Mouse (Mus musculus): ENCODE measurements around the gene Gm49354. TPM values are rescaled to one million over a fixed set of nuclear protein-coding genes. Genes with fewer than 3 reads are reported as not detected.
"Not testable (repeated sequence)": the region's sequence is repeated elsewhere in the genome, so short reads cannot be mapped to it uniquely, and the experiment has no call there.

The Gm49354 gene
- polyA plus RNA-seq, 1 experiment from 2014 or later: not detected

DNA sequence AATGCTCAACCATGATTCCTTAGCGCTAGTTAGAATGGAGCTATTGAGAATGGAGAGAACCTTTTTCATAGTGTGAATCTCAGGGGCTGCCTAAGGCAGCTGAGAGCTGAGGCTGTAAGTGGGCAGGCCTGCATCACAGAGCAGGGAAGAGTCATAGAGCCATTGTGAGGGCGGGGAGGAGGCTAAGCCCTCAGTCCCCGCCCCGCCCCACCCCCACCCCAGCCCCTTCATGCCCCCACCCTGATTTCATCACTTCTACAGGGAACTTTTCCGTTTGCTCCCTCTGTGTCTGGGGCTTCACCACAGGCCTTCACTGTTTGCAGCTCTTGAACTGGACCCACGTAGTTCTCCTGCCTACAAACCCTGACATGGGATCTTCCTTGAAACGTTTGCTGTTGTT lies 50.4 kb downstream of the Gm49354 start, which contains the start of gene Spata31d1d:
TSS of gene Spata31d1d (minus strand) at position 101 of the 400 bp plus-strand sequence.
- 0 out of 2 replicates have a peak, but pooled peaks cover 3% of the 10 kb centered on the region for H3K4me1 ChIP-seq
- H3K4me2 ChIP-seq: no peak within 1 kb of the TSS
- ATAC-seq (ENCODE audit: insufficient read depth, low FRiP score, low read depth): no peak
- no peaks in the 10 kb centered on the region; the same call in 1 of the 2 replicates for H3K27me3 ChIP-seq (replicated peaks)
- no peak within 1 kb of the TSS for H3K27ac ChIP-seq
- no peak within 1 kb of the TSS for H3K9ac ChIP-seq
- WGBS: 49% methylated on average over 7 of the region's 7 CpGs
- no peak within 1 kb of the TSS for H3K4me3 ChIP-seq (replicated peaks)
- H3K9me3 ChIP-seq: no peaks in the 10 kb centered on the region
- no peaks in the 10 kb centered on the region for H3K36me3 ChIP-seq

DNA sequence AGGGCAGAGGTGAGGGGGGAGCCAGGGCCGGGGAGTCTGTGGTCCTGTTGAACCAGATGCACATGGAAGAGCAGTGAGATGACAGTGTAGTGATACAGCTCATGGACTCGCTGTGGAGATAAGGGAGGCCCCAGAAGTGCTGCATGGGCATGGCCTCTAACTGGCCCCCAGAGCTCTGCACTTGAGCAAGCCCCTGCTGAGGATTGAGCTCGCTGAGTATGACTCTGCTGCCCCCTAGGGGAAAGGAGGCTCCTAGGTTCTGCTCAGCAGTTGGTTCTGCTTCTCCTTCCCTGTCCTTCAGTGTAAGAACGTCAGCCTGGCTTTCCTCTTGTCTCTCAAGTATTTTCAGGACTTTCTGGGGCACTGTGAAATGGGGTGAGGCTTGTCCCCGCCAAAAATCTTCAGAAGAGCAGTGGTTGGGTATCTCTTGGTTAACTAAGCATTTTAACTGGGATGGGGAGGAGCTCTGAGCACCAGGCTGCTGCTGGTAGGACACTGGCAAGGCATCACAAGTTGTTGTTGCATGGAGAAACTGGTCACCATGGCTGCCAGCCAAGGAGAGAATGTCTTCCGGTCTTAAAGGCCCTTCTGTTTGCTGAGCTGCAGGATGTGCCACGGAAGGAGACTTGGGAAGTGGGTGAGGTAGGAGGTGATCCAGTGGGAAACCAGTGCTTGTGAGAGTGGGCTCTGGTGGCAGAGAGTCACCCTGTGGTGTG lies 53.5 kb downstream of the Gm49354 start:
- ATAC-seq (ENCODE audit: insufficient read depth, low FRiP score, low read depth): peak; percentile 78
- 0 out of 2 replicates have a peak, but pooled peaks cover 3% of the 10 kb centered on the region for H3K4me1 ChIP-seq
- H3K27ac ChIP-seq: no peak overlapping the region
- no peak overlapping the region for H3K4me2 ChIP-seq
- no peak overlapping the region for H3K9ac ChIP-seq
- no peaks in the 10 kb centered on the region for H3K36me3 ChIP-seq
- 24% methylated on average over 7 of the region's 7 CpGs for WGBS
- no peaks in the 10 kb centered on the region; the same call in 1 of the 2 replicates for H3K27me3 ChIP-seq (replicated peaks)
- H3K4me3 ChIP-seq (replicated peaks): no peak overlapping the region
- no peaks in the 10 kb centered on the region for H3K9me3 ChIP-seq

DNA sequence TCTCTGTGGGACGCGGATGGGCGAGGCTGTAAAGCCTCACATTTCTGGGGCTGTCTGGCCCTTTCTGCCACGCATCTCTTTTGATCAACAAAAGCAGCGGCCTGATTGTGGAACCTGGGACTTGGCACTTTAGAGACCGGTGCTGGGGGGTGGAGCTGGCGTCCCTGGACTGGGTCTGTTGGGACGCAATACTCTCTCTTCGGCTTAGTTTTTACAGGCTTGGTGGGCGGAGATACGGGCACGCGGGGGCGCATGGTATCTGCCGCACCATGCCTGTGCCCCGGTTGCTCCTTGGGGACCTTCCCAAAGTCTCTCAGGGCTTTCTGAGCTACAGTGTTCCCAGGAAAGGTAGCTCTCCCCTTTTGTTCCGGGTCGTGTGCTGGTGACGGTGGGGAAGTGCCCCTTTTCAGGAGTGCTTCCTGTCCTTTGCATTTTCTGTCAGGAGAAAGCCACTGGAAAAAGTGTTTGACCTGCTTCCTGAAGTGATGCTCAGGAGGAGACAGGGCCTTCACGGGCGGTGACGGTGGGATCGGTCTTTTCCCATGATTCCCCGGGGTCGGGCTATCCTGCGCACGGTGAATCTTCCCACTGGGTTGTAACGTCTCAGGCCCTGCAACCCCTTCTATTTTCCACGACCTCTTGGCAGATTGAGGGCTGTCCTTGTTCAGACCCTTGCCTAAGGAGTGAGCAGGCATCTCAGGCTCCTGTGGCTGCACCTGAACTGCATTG lies 55.7 kb downstream of the Gm49354 start:
- 26% methylated on average over 29 of the region's 29 CpGs for WGBS
- no peak overlapping the region for H3K4me3 ChIP-seq (replicated peaks)
- no peaks in the 10 kb centered on the region for H3K9me3 ChIP-seq
- H3K27me3 ChIP-seq (replicated peaks): no peaks in the 10 kb centered on the region; the same call in 1 of the 2 replicates
- H3K4me2 ChIP-seq: peak overlapping the region; percentile 33
- no peak for ATAC-seq (ENCODE audit: insufficient read depth, low FRiP score, low read depth)
- H3K4me1 ChIP-seq: 0 out of 2 replicates have a peak, but pooled peaks cover 3% of the 10 kb centered on the region
- H3K36me3 ChIP-seq: no peaks in the 10 kb centered on the region
- no peak overlapping the region for H3K27ac ChIP-seq
- H3K9ac ChIP-seq: no peak overlapping the region

DNA sequence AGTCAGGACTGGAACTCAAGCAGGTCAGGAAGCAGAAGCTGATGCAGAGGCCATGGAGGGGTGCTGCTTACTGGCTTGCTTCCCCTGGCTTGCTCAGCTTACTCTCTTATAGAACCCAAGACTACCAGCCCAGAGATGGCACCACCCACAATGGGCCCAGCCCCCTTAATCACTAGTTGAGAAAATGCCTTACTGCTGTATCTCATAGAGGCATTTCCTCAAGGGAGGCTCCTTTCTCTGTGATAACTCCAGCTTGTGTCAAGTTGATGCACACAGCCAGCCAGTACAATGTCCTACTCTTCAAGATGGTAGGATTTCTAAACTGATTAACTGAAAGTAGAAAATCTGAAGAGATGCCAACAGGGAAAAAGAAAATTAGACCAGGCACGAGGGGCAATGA lies 60.0 kb downstream of the Gm49354 start:
- not testable (repeated sequence) for H3K27me3 ChIP-seq (replicated peaks); H3K27ac ChIP-seq; H3K4me1 ChIP-seq; H3K9ac ChIP-seq; ATAC-seq (ENCODE audit: insufficient read depth, low FRiP score, low read depth); H3K9me3 ChIP-seq; H3K36me3 ChIP-seq; H3K4me3 ChIP-seq (replicated peaks); H3K4me2 ChIP-seq
- WGBS: 75% methylated on average over 1 of the region's 1 CpGs

DNA sequence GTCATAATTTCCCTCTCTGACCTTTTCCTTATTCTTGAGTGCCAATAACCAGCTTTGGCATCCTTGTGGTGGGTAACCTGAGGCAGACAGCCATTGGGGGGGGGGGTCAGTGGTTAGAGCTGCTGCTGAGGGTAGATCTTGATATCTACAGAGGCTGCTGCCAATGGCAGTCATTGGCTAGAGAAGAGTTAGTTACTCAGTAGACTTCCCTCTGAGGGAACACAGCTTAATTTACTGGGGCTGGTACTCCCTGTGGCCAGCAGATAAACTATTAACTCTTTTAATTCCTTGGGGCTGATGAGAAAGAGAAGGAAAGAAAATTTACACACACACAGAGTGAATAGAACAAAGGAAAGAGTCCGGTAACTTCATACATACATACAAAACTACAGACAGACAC lies 62.6 kb downstream of the Gm49354 start:
- no peak overlapping the region for H3K9ac ChIP-seq
- ATAC-seq (ENCODE audit: insufficient read depth, low FRiP score, low read depth): no peak
- 78% methylated on average over 1 of the region's 1 CpGs for WGBS
- no peak overlapping the region for H3K27ac ChIP-seq
- H3K4me2 ChIP-seq: no peak overlapping the region
- no peaks in the 10 kb centered on the region for H3K27me3 ChIP-seq (replicated peaks)
- H3K4me1 ChIP-seq: no peaks in the 10 kb centered on the region
- H3K36me3 ChIP-seq: no peaks in the 10 kb centered on the region
- H3K9me3 ChIP-seq: no peaks in the 10 kb centered on the region
- H3K4me3 ChIP-seq (replicated peaks): no peak overlapping the region

DNA sequence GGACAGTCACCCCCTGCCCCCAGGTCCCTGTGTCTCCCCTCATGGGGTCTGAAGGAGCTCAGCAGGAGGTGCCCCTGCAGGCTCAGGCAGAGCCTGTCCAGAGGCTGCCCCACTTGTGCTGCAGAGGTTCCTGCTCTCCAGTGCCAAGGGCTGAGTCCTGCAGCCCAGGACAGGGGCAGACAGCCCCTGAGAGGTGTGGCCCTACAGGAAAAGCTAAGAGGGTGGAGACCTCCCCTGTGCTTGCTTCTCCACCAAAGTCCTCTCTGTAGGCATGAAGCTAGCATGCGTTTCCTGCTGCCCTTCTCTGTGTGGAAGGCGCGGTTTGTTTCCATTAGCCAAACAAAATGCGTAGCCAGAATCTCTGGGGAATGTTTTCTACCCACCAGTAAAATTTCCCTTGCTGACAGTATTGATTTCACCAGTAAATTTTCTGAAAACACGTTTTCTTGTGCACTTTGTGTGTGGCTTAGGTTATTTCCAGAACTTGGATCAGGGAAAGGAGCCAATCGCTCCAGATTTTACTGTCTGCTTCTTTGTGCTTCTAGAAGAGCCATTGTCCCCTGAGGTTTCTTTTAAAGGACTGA lies 63.1 kb downstream of the Gm49354 start:
- WGBS: 22% methylated on average over 6 of the region's 6 CpGs
- H3K9ac ChIP-seq; H3K4me3 ChIP-seq (replicated peaks); H3K9me3 ChIP-seq; H3K27ac ChIP-seq; H3K36me3 ChIP-seq; H3K4me2 ChIP-seq; H3K27me3 ChIP-seq (replicated peaks); H3K4me1 ChIP-seq: not testable (repeated sequence)
- ATAC-seq (ENCODE audit: insufficient read depth, low FRiP score, low read depth): peak; percentile 61; the same call in 1 of the 2 replicates

DNA sequence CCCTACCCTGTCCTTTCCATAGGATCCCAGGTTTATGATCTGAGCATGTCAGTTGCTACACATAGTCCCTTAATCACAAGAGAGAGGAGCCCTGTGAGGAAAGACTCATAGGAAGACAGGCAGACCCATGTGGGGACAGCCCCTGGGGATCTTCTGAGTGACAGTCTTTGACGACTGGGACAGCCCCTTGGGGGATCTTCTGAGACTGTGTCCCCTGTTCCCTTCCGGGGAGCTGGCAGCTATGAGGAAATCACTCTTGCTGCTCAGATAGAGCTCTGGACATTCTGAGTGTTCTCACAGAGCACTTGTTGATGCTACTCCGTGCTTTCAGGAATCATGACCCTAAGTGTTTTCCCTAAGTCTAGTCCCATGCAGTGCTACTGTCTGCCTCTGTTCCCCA lies 68.3 kb downstream of the Gm49354 start:
- WGBS: 45% methylated on average over 3 of the region's 3 CpGs
- Histone ChIP-seq H3K4me1 (no peaks in the 10 kb centered on the region), H3K27me3 (replicated peaks) (no peaks in the 10 kb centered on the region), H3K36me3 (no peaks in the 10 kb centered on the region), H3K9me3 (no peaks in the 10 kb centered on the region), H3K4me2 (no peak overlapping the region), H3K27ac (no peak overlapping the region), H3K4me3 (replicated peaks) (no peak overlapping the region), H3K9ac (no peak overlapping the region)
- ATAC-seq (ENCODE audit: insufficient read depth, low FRiP score, low read depth): no peak

DNA sequence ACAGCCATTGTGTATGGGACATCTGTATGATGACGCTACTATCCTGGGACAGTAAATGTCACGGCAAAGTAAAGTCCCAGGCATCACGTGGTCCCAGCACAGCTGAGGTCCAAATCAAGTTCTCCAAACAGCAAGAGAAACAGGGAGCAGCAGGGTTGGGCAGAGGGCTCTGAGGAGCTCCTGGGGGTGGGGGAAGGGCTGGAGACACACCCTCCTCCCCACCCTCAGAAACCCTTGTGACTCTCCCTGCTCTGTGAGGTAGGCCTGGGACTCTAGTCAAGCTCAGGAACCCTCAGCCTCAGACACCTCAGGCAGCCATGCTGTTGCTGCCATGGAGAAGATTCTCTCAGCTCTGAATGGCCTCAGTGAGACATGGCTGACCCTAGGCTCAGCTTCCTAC lies 70.1 kb downstream of the Gm49354 start, which contains the start of gene Spata31d1b:
TSS of gene Spata31d1b (plus strand) at position 301 of the 400 bp plus-strand sequence.
- H3K9ac ChIP-seq; ATAC-seq (ENCODE audit: insufficient read depth, low FRiP score, low read depth): not testable (repeated sequence)

DNA sequence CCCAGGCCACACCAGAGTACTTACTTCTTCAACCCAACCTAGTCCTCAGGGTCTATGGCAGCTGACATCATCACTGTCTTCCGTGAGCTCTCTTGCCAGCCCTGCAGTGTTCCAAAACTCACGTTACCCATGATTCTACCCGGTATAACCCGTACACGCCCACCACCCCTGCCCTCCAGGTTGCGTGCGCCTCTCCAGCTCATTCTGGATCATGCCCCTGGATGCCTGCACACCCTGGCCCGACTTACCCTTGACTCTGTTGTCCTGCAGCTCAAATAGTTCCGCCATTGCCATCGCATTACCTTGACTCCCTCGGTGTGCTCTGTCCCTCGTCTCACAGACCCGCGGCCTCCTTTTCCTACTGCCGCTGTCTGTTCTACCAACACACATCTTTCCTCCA lies 71.8 kb downstream of the Gm49354 start, which contains the start of gene Spata31d1a:
TSS of gene Spata31d1a (minus strand) at position 101 of the 400 bp plus-strand sequence.
- 84% methylated on average over 15 of the region's 15 CpGs for WGBS
- no peak for ATAC-seq (ENCODE audit: insufficient read depth, low FRiP score, low read depth)
- no peak within 1 kb of the TSS for H3K27ac ChIP-seq
- no peak within 1 kb of the TSS for H3K4me3 ChIP-seq (replicated peaks)
- no peaks in the 10 kb centered on the region for H3K27me3 ChIP-seq (replicated peaks)
- no peaks in the 10 kb centered on the region for H3K4me1 ChIP-seq
- H3K9ac ChIP-seq: no peak within 1 kb of the TSS
- H3K36me3 ChIP-seq: no peaks in the 10 kb centered on the region
- no peak within 1 kb of the TSS for H3K4me2 ChIP-seq
- H3K9me3 ChIP-seq: no peaks in the 10 kb centered on the region

More for the DNA sequence above, 70.1 kb downstream of the Gm49354 start, which contains the start of gene Spata31d1b:
- H3K9me3 ChIP-seq; H3K4me1 ChIP-seq; H3K4me2 ChIP-seq; H3K36me3 ChIP-seq; H3K4me3 ChIP-seq (replicated peaks); H3K27ac ChIP-seq; H3K27me3 ChIP-seq (replicated peaks): not testable (repeated sequence)
- WGBS: 62% methylated on average over 3 of the region's 3 CpGs

Other genes starting within 250 kb of the Gm49354 start
- gene Agtpbp1, start 197.0 kb downstream of the Gm49354 start, polyA plus RNA-seq (2015; fragmentation: Nextera tagmentation; extraction: Ambion mirVana): 19.0 and 20.1 TPM in 2 replicates
- 83.3 and 86.7 TPM in 2 replicates for gene Naa35, start 197.0 kb downstream of the Gm49354 start, polyA plus RNA-seq (2015; fragmentation: Nextera tagmentation; extraction: Ambion mirVana)
- gene Golm1, start 106.4 kb downstream of the Gm49354 start, polyA plus RNA-seq (2015; fragmentation: Nextera tagmentation; extraction: Ambion mirVana): 77.2 and 80.9 TPM in 2 replicates
- gene 4921517D22Rik, start 88.1 kb downstream of the Gm49354 start, polyA plus RNA-seq (2015; fragmentation: Nextera tagmentation; extraction: Ambion mirVana): not detected in 2 replicates
- not detected in 2 replicates for gene Spata31d1a, start 71.9 kb downstream of the Gm49354 start, polyA plus RNA-seq (2015; fragmentation: Nextera tagmentation; extraction: Ambion mirVana)
- gene Spata31d1b, start 70.0 kb downstream of the Gm49354 start, polyA plus RNA-seq (2015; fragmentation: Nextera tagmentation; extraction: Ambion mirVana): not detected in 2 replicates
- gene Spata31d1d, start 50.5 kb downstream of the Gm49354 start, polyA plus RNA-seq (2015; fragmentation: Nextera tagmentation; extraction: Ambion mirVana): not detected in 2 replicates
- gene 1700014D04Rik, start 35.5 kb downstream of the Gm49354 start, polyA plus RNA-seq (2015; fragmentation: Nextera tagmentation; extraction: Ambion mirVana): not detected in 2 replicates
- gene Isca1, start 12.4 kb downstream of the Gm49354 start, polyA plus RNA-seq (2015; fragmentation: Nextera tagmentation; extraction: Ambion mirVana): 121 and 127 TPM in 2 replicates
- 48.1 and 50.6 TPM in 2 replicates for gene Tut7, start 40.9 kb upstream of the Gm49354 start, polyA plus RNA-seq (2015; fragmentation: Nextera tagmentation; extraction: Ambion mirVana)